Mouse (Mus musculus) liver, embryonic 14.5 days (tissue): Measurements from ENCODE around the gene Mcf2l.

ENCODE experiments used
- CTCF ChIP-seq: IDR thresholded peaks from 2 replicates; pipeline ENCODE4 v1.5.1; 2016; ENCODE audit warnings: antibody characterized with exemption, low read depth, control low read depth
- EP300 ChIP-seq: IDR thresholded peaks from 2 replicates; pipeline ENCODE4 v1.6.1; 2016; ENCODE audit warnings: antibody characterized with exemption, low read depth

GRCm38 (mm10) chr8:12956941-12957340, 83.3 kb downstream of the Mcf2l start:
- TF ChIP-seq CTCF (no peak), EP300 (no peak)
